Mouse (Mus musculus): Measurements from ENCODE around the gene Olfr476.
"Not testable (repeated sequence)": the region's sequence is repeated elsewhere in the genome, so short reads cannot be mapped to it uniquely, and the experiment has no call there.

Gene Olfr476

DNA sequence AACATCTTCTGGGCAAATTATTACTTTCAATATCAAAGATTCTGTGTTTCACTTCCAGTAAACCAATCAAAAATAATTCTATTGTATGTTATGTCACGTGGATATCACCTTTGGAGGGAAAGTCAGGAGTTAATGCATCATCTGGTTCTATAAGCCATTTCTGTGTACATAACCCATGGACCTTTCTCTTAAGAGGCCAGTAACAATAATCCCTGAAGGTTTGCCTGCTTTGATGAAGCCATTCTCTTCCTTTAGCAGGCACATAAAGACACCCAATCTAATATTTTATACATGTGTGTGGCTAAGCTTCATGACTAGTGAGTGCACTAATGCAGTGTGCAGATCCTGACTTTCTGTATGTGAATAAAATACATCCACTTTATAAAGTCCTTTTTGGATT, at the start of gene Olfr476:
Gene Olfr476, plus strand, starts transcription at position 301 of the 400 bp plus-strand sequence.
- DNase-seq (ENCODE audit: low spot score in 2 of 2), result no peak

GRCm38 (mm10) chr7:107930146-107930545, 34.5 kb upstream of the Olfr476 start, which contains the start of gene Olfr473:
Gene Olfr473 (plus strand): TSS chr7:107930446.
- DNase-seq (ENCODE audit: low spot score in 2 of 2), result no peak

GRCm38 (mm10) chr7:107952539-107952938, 12.1 kb upstream of the Olfr476 start:
- not testable (repeated sequence) for DNase-seq (ENCODE audit: low spot score in 2 of 2)

- DNase-seq (ENCODE audit: low spot score in 2 of 2), result no peak
Measured at GRCm38 (mm10) chr7:107954343-107954742, 10.3 kb upstream of the Olfr476 start, which contains the start of gene Olfr474. Gene Olfr474 (plus strand): TSS chr7:107954643.

DNA sequence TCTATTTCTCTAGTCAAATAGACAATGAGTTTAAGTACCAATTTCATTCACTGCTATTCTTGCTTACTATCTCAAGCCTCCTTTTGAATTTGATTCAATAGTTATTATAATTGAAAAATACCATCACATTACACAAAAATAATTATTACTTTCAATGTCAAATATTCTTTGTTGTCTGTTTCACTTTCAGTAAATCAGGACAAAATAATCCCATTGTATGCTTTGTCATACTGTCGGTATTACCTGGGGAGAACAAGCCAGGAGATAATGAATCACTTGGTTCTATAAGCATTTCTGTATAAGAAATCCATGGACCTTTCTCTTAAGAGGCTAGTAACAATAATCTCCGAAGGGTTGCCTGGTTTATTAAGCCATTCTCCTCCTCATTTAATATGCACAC, 21.8 kb downstream of the Olfr476 start, which contains the start of gene Olfr477:
Gene Olfr477, plus strand, starts transcription at position 301 of the 400 bp plus-strand sequence.
- DNase-seq (ENCODE audit: low spot score in 2 of 2), result no peak

DNA sequence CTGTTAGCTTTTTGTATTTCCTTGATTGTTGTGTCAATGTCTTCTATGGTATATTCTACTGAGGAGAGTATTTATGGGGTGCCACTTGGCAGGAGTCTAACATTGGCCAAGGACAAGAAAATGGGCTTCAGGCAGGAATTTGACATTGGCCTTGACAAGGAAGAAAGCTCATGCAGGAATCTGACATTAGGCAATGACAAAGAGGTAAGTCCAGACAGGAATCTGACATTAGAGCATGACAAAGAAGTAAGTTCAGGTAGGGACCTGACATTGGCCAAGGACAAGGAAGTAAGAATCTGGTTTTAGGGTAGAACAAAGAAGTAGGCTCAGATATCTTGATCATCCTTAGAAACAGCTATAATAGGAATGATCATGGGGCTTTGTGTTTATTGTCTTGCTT, 49.7 kb downstream of the Olfr476 start:
- DNase-seq (ENCODE audit: low spot score in 2 of 2), result not testable (repeated sequence)

Data from urinary bladder, postnatal 4 days (tissue).